Mouse (Mus musculus): ENCODE data around the gene Dnmbp.

Gene Dnmbp

GRCm38 (mm10) chr19:43905985-43906384 is 34.0 kb downstream of the Dnmbp start:
- DNase-seq, result no peak

GRCm38 (mm10) chr19:43905136-43905535 is 34.9 kb downstream of the Dnmbp start:
- no peak for DNase-seq

GRCm38 (mm10) chr19:43904327-43904726 is 35.7 kb downstream of the Dnmbp start:
- no peak for DNase-seq

DNA sequence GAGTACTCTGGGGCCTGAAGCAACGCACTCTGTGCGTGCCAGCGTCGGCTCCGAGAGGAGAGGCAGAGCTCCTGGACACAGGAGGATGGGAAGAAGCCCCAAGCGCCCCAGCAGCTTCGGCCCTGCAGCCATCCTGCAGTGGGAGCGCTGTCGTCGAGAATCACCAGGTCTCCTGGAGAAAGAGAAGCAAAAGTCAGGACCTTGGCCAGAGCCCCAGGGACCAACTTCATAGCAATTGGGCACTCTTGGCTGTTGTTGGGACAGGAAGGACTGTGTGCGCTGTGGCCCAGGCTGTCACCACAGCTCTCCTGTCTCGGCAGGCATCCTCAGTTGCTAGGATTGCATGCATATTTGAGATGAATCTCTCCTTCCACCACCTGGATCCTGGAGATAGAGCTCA is 37.1 kb downstream of the Dnmbp start:
- DNase-seq, result no peak

GRCm38 (mm10) chr19:43900690-43901089 is 39.3 kb downstream of the Dnmbp start:
- DNase-seq, result no peak

DNA sequence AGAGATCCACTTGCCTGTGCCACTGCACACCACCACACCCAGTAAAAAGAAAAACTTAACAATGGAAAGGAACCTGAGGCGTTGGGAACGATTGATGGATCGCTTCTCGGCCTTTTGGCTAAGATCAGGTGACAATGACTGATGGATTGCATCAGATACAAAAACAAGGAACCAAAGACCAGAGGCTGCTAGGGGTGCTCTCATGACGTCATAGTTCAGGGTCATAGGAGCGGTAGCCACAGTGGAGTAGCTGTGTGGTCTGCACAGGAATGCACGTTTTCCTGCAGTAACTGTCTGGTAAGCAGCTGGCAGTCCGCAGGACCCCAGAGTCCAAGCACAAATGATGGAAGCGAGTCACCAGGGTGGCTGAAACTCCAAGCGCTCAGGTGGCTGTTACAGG is 41.4 kb downstream of the Dnmbp start:
- DNase-seq, result no peak

- no peak for DNase-seq
These were observed 43.5 kb downstream of the Dnmbp start for GRCm38 (mm10) chr19:43896441-43896840.

GRCm38 (mm10) chr19:43895951-43896350 is 44.0 kb downstream of the Dnmbp start:
- no peak for DNase-seq

DNA sequence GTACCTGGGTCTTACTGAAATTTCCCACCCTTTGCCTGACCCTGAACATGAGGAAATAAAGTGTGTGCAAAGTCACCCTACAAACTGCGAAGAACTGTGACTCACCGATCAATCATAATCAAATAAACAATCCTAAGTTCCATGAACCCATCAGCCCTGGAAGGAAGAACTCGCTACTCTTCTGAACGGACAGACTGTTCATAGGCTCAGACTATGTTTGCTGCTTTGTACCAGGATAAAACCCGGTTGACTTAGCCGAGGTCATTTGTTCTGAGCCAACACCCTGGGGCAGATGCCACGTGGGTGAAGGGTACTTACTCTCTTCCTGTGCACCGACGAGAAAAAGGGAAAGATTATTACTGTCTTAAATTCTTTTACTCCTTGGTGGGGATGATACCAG is 45.2 kb downstream of the Dnmbp start:
- DNase-seq, result no peak

DNA sequence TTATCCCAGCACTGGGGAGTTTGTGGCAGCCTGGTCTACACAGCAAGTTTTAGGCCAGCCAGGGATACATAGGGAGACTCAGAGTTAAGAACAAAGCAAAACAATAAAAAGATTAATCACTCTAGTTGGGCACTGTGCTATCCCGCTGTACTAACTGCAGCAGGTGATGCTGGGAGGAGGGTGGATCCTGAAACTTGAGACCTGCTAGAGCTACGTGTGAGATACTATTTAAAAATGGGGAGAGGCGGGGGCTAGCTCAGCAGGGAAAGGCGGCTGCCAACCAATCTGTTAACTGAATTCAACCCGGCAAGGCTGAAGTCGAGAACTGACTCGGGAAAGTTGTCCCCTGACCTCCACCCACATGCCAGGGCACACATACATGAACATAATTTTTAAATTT is 45.9 kb downstream of the Dnmbp start:
- DNase-seq, result no peak

DNA sequence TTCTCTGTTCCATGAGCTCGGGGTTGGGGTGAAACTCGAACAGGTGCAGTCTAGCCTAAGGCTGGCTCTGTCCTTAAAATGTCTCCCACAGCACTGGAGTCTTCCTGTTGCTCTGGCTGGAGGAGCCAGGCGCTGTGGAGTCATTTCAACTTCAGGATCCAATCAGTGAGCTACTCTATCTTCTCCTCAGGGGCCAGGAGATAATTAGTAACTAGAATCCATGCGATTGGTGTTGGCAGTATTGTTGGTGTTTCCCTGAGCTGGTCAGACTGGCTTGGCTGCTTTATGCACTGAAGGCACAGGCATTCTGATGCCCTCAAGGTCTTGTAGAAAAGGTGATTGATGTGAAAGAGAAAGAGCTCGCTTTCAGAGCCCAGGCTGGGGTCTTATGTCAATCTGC is 49.5 kb downstream of the Dnmbp start:
- no peak for DNase-seq

GRCm38 (mm10) chr19:43887725-43888124 is 52.3 kb downstream of the Dnmbp start:
- DNase-seq, result no peak

- DNase-seq, result no peak
These were observed 52.7 kb downstream of the Dnmbp start for GRCm38 (mm10) chr19:43887242-43887641.

DNA sequence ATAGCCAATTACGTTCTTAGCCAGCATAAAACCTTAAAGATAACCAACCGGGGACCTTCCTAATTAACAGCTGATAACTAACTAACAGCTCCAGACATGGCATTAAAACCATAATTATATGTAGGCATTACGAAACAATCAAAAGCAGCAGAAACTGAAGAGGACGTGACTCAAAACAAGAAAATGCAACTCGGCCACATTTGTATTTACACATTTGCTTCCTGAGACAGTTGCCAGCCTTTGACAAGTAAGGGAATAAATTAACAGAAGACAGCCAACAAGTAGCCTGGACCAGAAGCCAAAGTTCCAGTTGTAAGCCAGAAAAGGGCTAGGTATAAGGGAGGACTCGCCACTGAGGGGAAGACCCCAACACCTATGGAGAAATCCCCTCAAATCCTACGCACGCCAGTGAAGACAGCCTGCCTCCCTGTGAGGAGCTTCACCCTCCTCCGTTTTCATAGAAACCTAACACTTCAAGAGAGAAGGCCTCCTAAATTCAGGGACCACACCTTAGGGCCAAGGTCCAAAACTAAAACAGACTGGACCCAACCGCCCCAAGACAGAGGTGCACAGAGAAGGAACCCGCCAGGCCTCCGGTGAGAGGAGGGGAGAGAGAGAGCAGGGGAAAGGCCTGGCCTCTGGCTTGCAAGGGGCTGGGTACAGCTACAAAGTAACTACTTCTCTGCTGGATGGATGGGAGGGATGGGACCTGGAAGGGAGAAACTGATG is 53.5 kb downstream of the Dnmbp start:
- no peak for DNase-seq

DNA sequence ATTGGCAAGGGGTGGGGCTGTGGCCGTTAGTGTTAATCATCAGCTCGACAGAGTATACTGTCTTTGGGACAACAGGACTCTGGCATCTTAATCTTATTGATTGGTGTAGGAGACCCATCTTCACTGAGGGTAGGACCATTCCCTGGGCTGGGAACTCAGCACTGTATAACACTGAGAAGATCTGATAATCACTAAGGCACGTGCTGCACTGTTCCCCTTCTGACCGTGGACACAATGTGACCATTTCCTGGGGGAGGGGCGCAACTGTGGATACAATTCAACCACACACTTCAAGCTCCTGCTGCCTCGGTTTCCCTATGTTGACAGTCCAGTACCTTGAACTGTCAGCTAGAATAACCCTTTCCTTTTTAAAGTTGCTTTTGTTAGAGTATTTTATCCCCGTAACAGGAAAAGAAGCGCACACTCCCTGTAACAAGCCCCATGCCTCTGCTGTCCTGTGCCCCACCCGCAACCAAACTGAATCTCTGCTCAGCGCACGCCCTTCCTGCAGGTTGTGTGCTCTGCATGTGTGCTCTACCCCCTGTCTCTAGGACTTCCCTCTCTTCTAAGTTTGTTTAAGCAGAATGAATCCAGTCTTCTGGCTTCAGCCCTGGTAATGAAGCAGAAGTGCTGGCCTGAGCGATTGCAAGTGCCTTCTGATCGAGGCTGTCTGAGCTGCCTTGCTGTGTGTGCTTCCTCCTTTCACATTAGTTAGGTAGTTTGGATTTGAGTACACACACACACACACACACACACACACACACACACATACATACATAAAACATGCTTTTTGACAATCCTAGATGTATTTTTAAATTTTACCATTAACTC is 55.1 kb downstream of the Dnmbp start:
- DNase-seq, result no peak

GRCm38 (mm10) chr19:43882895-43883573 is 57.0 kb downstream of the Dnmbp start:
- no peak for DNase-seq

DNA sequence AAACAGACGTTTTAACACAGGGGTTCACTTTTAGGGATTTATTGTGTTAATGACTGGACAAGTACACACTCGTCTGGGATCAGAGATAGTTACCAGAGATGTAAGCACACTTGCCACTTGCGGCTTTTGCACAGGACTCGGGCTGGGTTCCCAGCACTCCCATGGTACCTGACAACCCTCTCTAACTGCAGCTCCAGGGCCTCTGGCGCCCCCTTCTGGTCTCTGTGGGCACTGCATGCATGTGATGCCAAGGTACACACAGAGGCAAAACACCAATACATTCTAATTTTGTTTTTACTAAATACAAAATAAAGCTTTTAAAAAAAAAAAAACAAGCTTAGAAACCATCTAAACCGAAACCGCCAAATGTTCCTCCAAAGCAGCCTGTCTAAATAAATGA is 58.4 kb downstream of the Dnmbp start:
- DNase-seq, result no peak

DNA sequence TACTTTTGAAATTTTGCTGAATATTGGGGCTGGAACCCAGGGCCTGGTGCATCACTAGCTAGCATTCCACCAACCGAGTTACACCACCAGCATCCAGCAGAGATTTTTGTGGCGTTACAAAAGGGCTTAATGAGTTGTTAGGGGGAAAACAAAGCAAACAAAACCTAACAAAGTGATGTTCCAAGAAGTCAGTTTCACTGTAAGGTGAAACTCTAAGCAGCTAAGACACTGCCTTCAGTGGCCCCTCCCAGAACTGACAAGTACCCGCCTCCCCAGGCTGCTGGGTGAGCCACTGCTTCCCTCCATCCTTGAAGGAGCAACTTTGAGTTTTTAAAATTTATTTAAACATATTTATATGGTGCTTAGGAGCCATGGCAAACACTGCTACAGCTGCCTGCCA is 59.6 kb downstream of the Dnmbp start:
- no peak for DNase-seq

- DNase-seq, result peak; percentile 54
These were observed 60.4 kb downstream of the Dnmbp start for GRCm38 (mm10) chr19:43879401-43880212.

DNA sequence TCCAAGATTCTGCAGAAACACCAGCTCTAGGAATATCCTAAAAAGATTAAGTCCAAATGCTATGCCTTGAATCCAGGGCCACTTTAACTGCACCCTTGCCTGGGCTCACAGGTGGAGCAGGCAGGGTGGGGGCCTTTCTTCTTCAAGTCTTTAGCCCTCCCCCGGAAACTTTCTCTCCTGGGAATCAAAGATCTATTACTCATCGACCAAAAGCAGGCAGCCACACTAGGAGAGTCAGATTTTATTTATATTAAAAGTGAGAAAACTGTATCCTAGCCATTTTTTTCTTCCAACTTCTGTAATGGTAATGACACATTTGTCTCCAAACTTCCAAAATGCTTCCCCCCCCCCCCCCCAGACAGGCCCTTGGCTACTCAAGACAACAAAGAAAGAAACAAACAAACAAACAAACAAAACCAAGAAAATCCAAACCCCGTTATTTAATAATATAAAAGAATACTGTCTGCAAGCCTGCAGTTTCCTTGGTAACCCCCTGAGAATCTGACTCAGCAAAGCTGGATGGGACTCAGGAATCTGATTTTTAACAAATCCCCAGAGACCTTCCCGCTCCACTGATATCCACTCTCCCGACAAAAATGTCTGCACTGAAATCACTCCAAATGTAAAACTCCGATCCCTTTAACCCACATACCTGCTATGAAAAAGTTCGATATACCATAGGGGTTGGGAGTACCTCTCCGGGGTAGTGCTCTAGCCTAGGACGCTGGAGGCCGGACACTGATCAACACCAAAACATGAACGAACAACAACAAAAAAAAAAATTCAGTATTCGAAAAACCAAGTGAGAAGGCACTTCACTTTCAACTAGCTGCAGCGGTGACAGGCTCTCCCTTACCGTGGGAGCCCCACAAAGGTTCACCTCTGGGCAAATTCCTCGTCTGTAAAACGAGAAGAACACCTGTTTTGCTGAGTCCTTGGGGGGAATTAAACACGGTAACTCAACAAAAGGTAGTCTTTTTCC is 61.6 kb downstream of the Dnmbp start:
- no peak for DNase-seq

- DNase-seq, result no peak
These were observed 62.6 kb downstream of the Dnmbp start for GRCm38 (mm10) chr19:43877364-43877763.

- DNase-seq, result no peak
These were observed 64.0 kb downstream of the Dnmbp start for GRCm38 (mm10) chr19:43875996-43876395.
